Mouse (Mus musculus) liver, embryonic 13.5 days (tissue): Measurements from ENCODE around the gene Smg7. TPM values are rescaled to one million over a fixed set of nuclear protein-coding genes. Genes with fewer than 3 reads are reported as not detected.

Source experiments
- ATAC-seq: fragments of 200-750 bp; cut with Nextera tagmentation; 2 replicates; pipeline ENCODE4 v1.8.0; 2017; ENCODE audit warnings: low read depth, mild to moderate bottlenecking, moderate number of reproducible peaks, moderate library complexity
- DNase-seq: peaks from one replicate; pipeline ENCODE4 v3.0.0; 2022
- H3K27ac ChIP-seq: fragments of 300-500 bp; sonication (generic); 2 replicates; pipeline ENCODE4 v1.5.1; 2015; ENCODE audit warnings: moderate library complexity, mild to moderate bottlenecking, inconsistent platforms
- H3K27me3 ChIP-seq: fragments of 300-500 bp; sonication (generic); 2 replicates; pipeline ENCODE4 v1.6.1; 2015; ENCODE audit warnings: mild to moderate bottlenecking, inconsistent platforms
- H3K36me3 ChIP-seq: fragments of 300-500 bp; sonication (generic); 2 replicates; pipeline ENCODE4 v1.6.1; 2015; ENCODE audit warnings: mild to moderate bottlenecking, inconsistent platforms
- H3K4me1 ChIP-seq: fragments of 300-500 bp; sonication (generic); replicated peaks from 2 replicates; pipeline ENCODE4 v1.6.1; 2015; ENCODE audit warnings: inconsistent platforms
- H3K4me2 ChIP-seq: fragments of 300-500 bp; sonication (generic); 2 replicates; pipeline ENCODE4 v1.6.1; 2015; ENCODE audit warnings: inconsistent platforms, mild to moderate bottlenecking, moderate library complexity
- H3K4me3 ChIP-seq: fragments of 300-500 bp; sonication (generic); replicated peaks from 2 replicates; pipeline ENCODE4 v1.5.1; 2015; ENCODE audit warnings: mild to moderate bottlenecking, inconsistent platforms
- H3K9ac ChIP-seq: fragments of 300-500 bp; sonication (generic); 2 replicates; pipeline ENCODE4 v1.6.1; 2015; ENCODE audit warnings: mild to moderate bottlenecking, inconsistent platforms
- H3K9me3 ChIP-seq: fragments of 300-500 bp; sonication (generic); replicated peaks from 2 replicates; pipeline ENCODE4 v1.6.1; 2016; ENCODE audit warnings: inconsistent platforms
- WGBS: fragments of 180-500 bp; shearing (Covaris S2); methylation state at CpG from one replicate; pipeline ENCODE4 v1.1.7; 2015; ENCODE audit not compliant: insufficient replicate concordance; 5-methylcytosine and 5-hydroxymethylcytosine counted together
- polyA plus RNA-seq: library from polyadenylated mRNA; unstranded; fragments of >200 nt; fragmentation: Nextera tagmentation; extraction: Ambion mirVana; gene quantifications from 2 replicates; pipeline ENCODE4 v1.2.1, GENCODE M21; 2015

Smg7 gene
- polyA plus RNA-seq, 1 experiment from 2014 or later: 9.5 TPM

GRCm38 (mm10) chr1:152800633-152801176, 101.7 kb downstream of the Smg7 start:
- no peak for ATAC-seq
- no peaks in the 10 kb centered on the region for H3K36me3 ChIP-seq
- no peaks in the 10 kb centered on the region for H3K9me3 ChIP-seq
- no peak overlapping the region for H3K27ac ChIP-seq
- H3K4me1 ChIP-seq: peaks cover 11% of the 10 kb centered on the region
- H3K4me2 ChIP-seq: no peak overlapping the region
- H3K9ac ChIP-seq: no peak overlapping the region
- no peak overlapping the region for H3K4me3 ChIP-seq
- DNase-seq: no peak
- WGBS: 61% methylated on average over 13 of the region's 13 CpGs
- H3K27me3 ChIP-seq: no peaks in the 10 kb centered on the region

- H3K27ac ChIP-seq: no peak within 1 kb of the TSS
- ATAC-seq (peak; percentile 58), DNase-seq (no peak)
- no peak within 1 kb of the TSS for H3K4me3 ChIP-seq
- no peak within 1 kb of the TSS for H3K4me2 ChIP-seq
- H3K9me3 ChIP-seq: no peaks in the 10 kb centered on the region
- H3K9ac ChIP-seq: no peak within 1 kb of the TSS
- no peaks in the 10 kb centered on the region for H3K27me3 ChIP-seq
- H3K36me3 ChIP-seq: no peaks in the 10 kb centered on the region
- 9% methylated on average over 2 of the region's 2 CpGs for WGBS
- H3K4me1 ChIP-seq: peaks cover 18% of the 10 kb centered on the region
These were observed 102.5 kb downstream of the Smg7 start, which contains the start of gene Ncf2 for GRCm38 (mm10) chr1:152799897-152800296. Gene Ncf2 (plus strand): TSS chr1:152800194.

- H3K27me3 ChIP-seq: no peaks in the 10 kb centered on the region
- H3K36me3 ChIP-seq: no peaks in the 10 kb centered on the region
- no peak overlapping the region for H3K9ac ChIP-seq
- DNase-seq: no peak
- no peak overlapping the region for H3K4me3 ChIP-seq
- no peak overlapping the region for H3K4me2 ChIP-seq
- 0 out of 2 replicates have a peak, but pooled peaks have one; percentile 17 for ATAC-seq
- H3K4me1 ChIP-seq: peaks cover 18% of the 10 kb centered on the region
- WGBS: 19% methylated on average over 9 of the region's 9 CpGs
- H3K9me3 ChIP-seq: no peaks in the 10 kb centered on the region
- no peak overlapping the region for H3K27ac ChIP-seq
These were observed 104.3 kb downstream of the Smg7 start for GRCm38 (mm10) chr1:152798125-152798524.

- WGBS: 67% methylated on average over 8 of the region's 8 CpGs
These were observed 105.7 kb downstream of the Smg7 start for GRCm38 (mm10) chr1:152796683-152797263.

GRCm38 (mm10) chr1:152795688-152796255, 106.7 kb downstream of the Smg7 start:
- no peaks in the 10 kb centered on the region for H3K36me3 ChIP-seq
- no peak overlapping the region for H3K4me3 ChIP-seq
- peaks cover 23% of the 10 kb centered on the region for H3K4me1 ChIP-seq
- no peaks in the 10 kb centered on the region for H3K27me3 ChIP-seq
- no peak overlapping the region for H3K27ac ChIP-seq
- peak; percentile 40; the same call in 1 of the 2 replicates for ATAC-seq
- H3K4me2 ChIP-seq: no peak overlapping the region
- 30% methylated on average over 8 of the region's 8 CpGs for WGBS
- no peak overlapping the region; the same call in 1 of the 2 replicates for H3K9ac ChIP-seq
- no peak for DNase-seq
- H3K9me3 ChIP-seq: no peaks in the 10 kb centered on the region

More at GRCm38 (mm10) chr1:152796683-152797263, 105.7 kb downstream of the Smg7 start:
- DNase-seq: no peak
- Histone ChIP-seq H3K4me1 (peaks cover 18% of the 10 kb centered on the region), H3K9ac (no peak overlapping the region), H3K36me3 (no peaks in the 10 kb centered on the region), H3K4me2 (no peak overlapping the region), H3K4me3 (no peak overlapping the region), H3K27me3 (no peaks in the 10 kb centered on the region), H3K27ac (no peak overlapping the region), H3K9me3 (no peaks in the 10 kb centered on the region)
- no peak for ATAC-seq

- peaks cover 24% of the 10 kb centered on the region for H3K4me1 ChIP-seq
- H3K4me2 ChIP-seq: no peak overlapping the region
- no peak overlapping the region for H3K27ac ChIP-seq
- DNase-seq: no peak
- H3K36me3 ChIP-seq: no peaks in the 10 kb centered on the region
- no peak for ATAC-seq
- WGBS: 70% methylated on average over 6 of the region's 6 CpGs
- no peaks in the 10 kb centered on the region for H3K9me3 ChIP-seq
- H3K27me3 ChIP-seq: no peaks in the 10 kb centered on the region
- H3K4me3 ChIP-seq: no peak overlapping the region
- no peak overlapping the region for H3K9ac ChIP-seq
These were observed 108.8 kb downstream of the Smg7 start for GRCm38 (mm10) chr1:152793495-152794130.

GRCm38 (mm10) chr1:152792736-152793494, 109.5 kb downstream of the Smg7 start:
- ATAC-seq: no peak
- H3K9me3 ChIP-seq: no peaks in the 10 kb centered on the region
- H3K4me2 ChIP-seq: no peak overlapping the region

GRCm38 (mm10) chr1:152791269-152791668, 111.2 kb downstream of the Smg7 start:
- H3K27ac ChIP-seq: no peak overlapping the region
- H3K27me3 ChIP-seq: no peaks in the 10 kb centered on the region
- H3K36me3 ChIP-seq: no peaks in the 10 kb centered on the region
- WGBS: 48% methylated on average over 4 of the region's 4 CpGs
- ATAC-seq (no peak), DNase-seq (no peak)
- H3K4me2 ChIP-seq: no peak overlapping the region
- no peaks in the 10 kb centered on the region for H3K9me3 ChIP-seq
- H3K4me1 ChIP-seq: peaks cover 22% of the 10 kb centered on the region
- H3K4me3 ChIP-seq: no peak overlapping the region
- H3K9ac ChIP-seq: no peak overlapping the region

More at GRCm38 (mm10) chr1:152792736-152793494, 109.5 kb downstream of the Smg7 start:
- Histone ChIP-seq H3K4me3 (no peak overlapping the region), H3K27me3 (no peaks in the 10 kb centered on the region), H3K36me3 (no peaks in the 10 kb centered on the region), H3K4me1 (peaks cover 27% of the 10 kb centered on the region), H3K27ac (no peak overlapping the region), H3K9ac (no peak overlapping the region)
- DNase-seq: no peak
- WGBS: 69% methylated on average over 12 of the region's 12 CpGs

GRCm38 (mm10) chr1:152790821-152791220, 111.6 kb downstream of the Smg7 start:
- Histone ChIP-seq H3K36me3 (no peaks in the 10 kb centered on the region), H3K27ac (no peak overlapping the region), H3K4me2 (no peak overlapping the region), H3K4me3 (no peak overlapping the region), H3K27me3 (no peaks in the 10 kb centered on the region), H3K9me3 (no peaks in the 10 kb centered on the region), H3K9ac (no peak overlapping the region), H3K4me1 (peaks cover 18% of the 10 kb centered on the region)
- DNase-seq (no peak), ATAC-seq (no peak; the same call in 1 of the 2 replicates)
- 5% methylated on average over 6 of the region's 6 CpGs for WGBS

GRCm38 (mm10) chr1:152790254-152790653, 112.2 kb downstream of the Smg7 start:
- H3K4me1 ChIP-seq: peaks cover 12% of the 10 kb centered on the region
- 14% methylated on average over 12 of the region's 12 CpGs for WGBS
- no peaks in the 10 kb centered on the region for H3K36me3 ChIP-seq
- no peaks in the 10 kb centered on the region for H3K9me3 ChIP-seq
- no peak overlapping the region for H3K4me3 ChIP-seq
- no peak overlapping the region for H3K27ac ChIP-seq
- ATAC-seq (peak; percentile 69), DNase-seq (peak; percentile 32)
- 0 out of 2 replicates have a peak overlapping the region, but pooled peaks have one; percentile 20 for H3K4me2 ChIP-seq
- no peaks in the 10 kb centered on the region for H3K27me3 ChIP-seq
- H3K9ac ChIP-seq: no peak overlapping the region
